Mouse (Mus musculus): Measurements from ENCODE around the gene Pou2af1. TPM values are rescaled to one million over a fixed set of nuclear protein-coding genes. Genes with fewer than 3 reads are reported as not detected.

Gene Pou2af1
- polyA plus RNA-seq, 1 experiment from 2014 or later: not detected

GRCm38 (mm10) chr9:51182716-51183710 lies 30.5 kb upstream of the Pou2af1 start:
- Histone ChIP-seq H3K9ac (no peak overlapping the region), H3K4me2 (no peak overlapping the region), H3K27ac (ENCODE audit: poor library complexity, severe bottlenecking) (no peak overlapping the region), H3K4me1 (replicated peaks) (no peaks in the 10 kb centered on the region), H3K4me3 (no peak overlapping the region), H3K27me3 (replicated peaks) (no peaks in the 10 kb centered on the region), H3K36me3 (no peaks in the 10 kb centered on the region), H3K9me3 (replicated peaks) (no peaks in the 10 kb centered on the region)
- WGBS: 82% methylated on average over 15 of the region's 15 CpGs
- no peak for ATAC-seq (ENCODE audit: insufficient number of reproducible peaks, low FRiP score)

GRCm38 (mm10) chr9:51185386-51185785 lies 28.1 kb upstream of the Pou2af1 start:
- H3K4me2 ChIP-seq: no peak overlapping the region
- H3K36me3 ChIP-seq: no peaks in the 10 kb centered on the region
- no peak overlapping the region for H3K9ac ChIP-seq
- no peak for ATAC-seq (ENCODE audit: insufficient number of reproducible peaks, low FRiP score)
- no peaks in the 10 kb centered on the region for H3K9me3 ChIP-seq (replicated peaks)
- 55% methylated on average over 4 of the region's 4 CpGs for WGBS
- H3K4me3 ChIP-seq: no peak overlapping the region
- no peak overlapping the region for H3K27ac ChIP-seq (ENCODE audit: poor library complexity, severe bottlenecking)
- no peaks in the 10 kb centered on the region for H3K4me1 ChIP-seq (replicated peaks)
- H3K27me3 ChIP-seq (replicated peaks): no peaks in the 10 kb centered on the region

GRCm38 (mm10) chr9:51185871-51186270 lies 27.6 kb upstream of the Pou2af1 start:
- no peaks in the 10 kb centered on the region for H3K36me3 ChIP-seq
- ATAC-seq (ENCODE audit: insufficient number of reproducible peaks, low FRiP score): no peak
- H3K9me3 ChIP-seq (replicated peaks): no peaks in the 10 kb centered on the region
- H3K4me2 ChIP-seq: no peak overlapping the region
- 77% methylated on average over 5 of the region's 5 CpGs for WGBS
- no peak overlapping the region for H3K27ac ChIP-seq (ENCODE audit: poor library complexity, severe bottlenecking)
- H3K4me1 ChIP-seq (replicated peaks): no peaks in the 10 kb centered on the region
- no peak overlapping the region for H3K9ac ChIP-seq
- no peak overlapping the region for H3K4me3 ChIP-seq
- H3K27me3 ChIP-seq (replicated peaks): no peaks in the 10 kb centered on the region

- no peak overlapping the region for H3K4me2 ChIP-seq
- no peak overlapping the region for H3K27ac ChIP-seq (ENCODE audit: poor library complexity, severe bottlenecking)
- WGBS: 77% methylated on average over 3 of the region's 3 CpGs
- ATAC-seq (ENCODE audit: insufficient number of reproducible peaks, low FRiP score): no peak
- H3K36me3 ChIP-seq: no peaks in the 10 kb centered on the region
- no peak overlapping the region for H3K4me3 ChIP-seq
- H3K9me3 ChIP-seq (replicated peaks): 0 out of 2 replicates have a peak, but pooled peaks cover 5% of the 10 kb centered on the region
- H3K9ac ChIP-seq: no peak overlapping the region
- H3K4me1 ChIP-seq (replicated peaks): no peaks in the 10 kb centered on the region
- H3K27me3 ChIP-seq (replicated peaks): no peaks in the 10 kb centered on the region
Measured at GRCm38 (mm10) chr9:51190655-51191054, 22.9 kb upstream of the Pou2af1 start.

GRCm38 (mm10) chr9:51194790-51195189 lies 18.7 kb upstream of the Pou2af1 start:
- Histone ChIP-seq H3K9ac (no peak overlapping the region), H3K36me3 (no peaks in the 10 kb centered on the region), H3K4me2 (no peak overlapping the region), H3K27ac (ENCODE audit: poor library complexity, severe bottlenecking) (no peak overlapping the region), H3K9me3 (replicated peaks) (0 out of 2 replicates have a peak, but pooled peaks cover 5% of the 10 kb centered on the region), H3K4me3 (no peak overlapping the region), H3K4me1 (replicated peaks) (no peaks in the 10 kb centered on the region), H3K27me3 (replicated peaks) (no peaks in the 10 kb centered on the region)
- 69% methylated on average over 4 of the region's 4 CpGs for WGBS
- ATAC-seq (ENCODE audit: insufficient number of reproducible peaks, low FRiP score): no peak

- H3K27ac ChIP-seq (ENCODE audit: poor library complexity, severe bottlenecking): no peak overlapping the region
- no peak for ATAC-seq (ENCODE audit: insufficient number of reproducible peaks, low FRiP score)
- no peaks in the 10 kb centered on the region; the same call in 1 of the 2 replicates for H3K27me3 ChIP-seq (replicated peaks)
- 80% methylated on average over 2 of the region's 2 CpGs for WGBS
- no peaks in the 10 kb centered on the region for H3K4me1 ChIP-seq (replicated peaks)
- H3K4me3 ChIP-seq: no peak overlapping the region
- H3K9me3 ChIP-seq (replicated peaks): no peaks in the 10 kb centered on the region
- no peaks in the 10 kb centered on the region for H3K36me3 ChIP-seq
- no peak overlapping the region for H3K4me2 ChIP-seq
- no peak overlapping the region for H3K9ac ChIP-seq
Measured at GRCm38 (mm10) chr9:51208974-51209332, 4.6 kb upstream of the Pou2af1 start.

GRCm38 (mm10) chr9:51211191-51211590 lies 2.3 kb upstream of the Pou2af1 start:
- Histone ChIP-seq H3K4me2 (no peak overlapping the region), H3K36me3 (no peaks in the 10 kb centered on the region), H3K27ac (ENCODE audit: poor library complexity, severe bottlenecking) (no peak overlapping the region), H3K27me3 (replicated peaks) (no peaks in the 10 kb centered on the region; the same call in 1 of the 2 replicates), H3K4me1 (replicated peaks) (no peaks in the 10 kb centered on the region), H3K9ac (no peak overlapping the region), H3K4me3 (no peak overlapping the region), H3K9me3 (replicated peaks) (no peaks in the 10 kb centered on the region)
- 78% methylated on average over 6 of the region's 6 CpGs for WGBS
- no peak for ATAC-seq (ENCODE audit: insufficient number of reproducible peaks, low FRiP score)

- H3K9ac ChIP-seq: no peak overlapping the region
- ATAC-seq (ENCODE audit: insufficient number of reproducible peaks, low FRiP score): no peak
- H3K27me3 ChIP-seq (replicated peaks): no peaks in the 10 kb centered on the region; the same call in 1 of the 2 replicates
- H3K9me3 ChIP-seq (replicated peaks): no peaks in the 10 kb centered on the region
- H3K4me1 ChIP-seq (replicated peaks): no peaks in the 10 kb centered on the region
- no peaks in the 10 kb centered on the region for H3K36me3 ChIP-seq
- 85% methylated on average over 6 of the region's 6 CpGs for WGBS
- no peak overlapping the region for H3K27ac ChIP-seq (ENCODE audit: poor library complexity, severe bottlenecking)
- no peak overlapping the region for H3K4me3 ChIP-seq
- H3K4me2 ChIP-seq: no peak overlapping the region
Measured at GRCm38 (mm10) chr9:51213729-51214237, 275 bp downstream of the Pou2af1 start.

GRCm38 (mm10) chr9:51215311-51215710 lies 1.8 kb downstream of the Pou2af1 start:
- Histone ChIP-seq H3K4me1 (replicated peaks) (no peaks in the 10 kb centered on the region), H3K9me3 (replicated peaks) (no peaks in the 10 kb centered on the region), H3K27me3 (replicated peaks) (no peaks in the 10 kb centered on the region; the same call in 1 of the 2 replicates), H3K9ac (no peak overlapping the region), H3K36me3 (no peaks in the 10 kb centered on the region), H3K4me3 (no peak overlapping the region), H3K27ac (ENCODE audit: poor library complexity, severe bottlenecking) (no peak overlapping the region), H3K4me2 (no peak overlapping the region)
- no peak for ATAC-seq (ENCODE audit: insufficient number of reproducible peaks, low FRiP score)
- 34% methylated on average over 4 of the region's 4 CpGs for WGBS

GRCm38 (mm10) chr9:51215949-51216348 lies 2.4 kb downstream of the Pou2af1 start:
- no peaks in the 10 kb centered on the region for H3K4me1 ChIP-seq (replicated peaks)
- no peaks in the 10 kb centered on the region for H3K36me3 ChIP-seq
- H3K9me3 ChIP-seq (replicated peaks): no peaks in the 10 kb centered on the region
- no peak overlapping the region for H3K27ac ChIP-seq (ENCODE audit: poor library complexity, severe bottlenecking)
- H3K27me3 ChIP-seq (replicated peaks): no peaks in the 10 kb centered on the region; the same call in 1 of the 2 replicates
- H3K4me2 ChIP-seq: no peak overlapping the region
- H3K4me3 ChIP-seq: no peak overlapping the region
- ATAC-seq (ENCODE audit: insufficient number of reproducible peaks, low FRiP score): no peak
- 75% methylated on average over 6 of the region's 6 CpGs for WGBS
- no peak overlapping the region for H3K9ac ChIP-seq

GRCm38 (mm10) chr9:51225636-51226166 lies 12.2 kb downstream of the Pou2af1 start:
- Histone ChIP-seq H3K4me3 (no peak overlapping the region), H3K27me3 (replicated peaks) (0 out of 2 replicates have a peak, but pooled peaks cover 2% of the 10 kb centered on the region), H3K4me2 (no peak overlapping the region), H3K9ac (no peak overlapping the region), H3K9me3 (replicated peaks) (no peaks in the 10 kb centered on the region), H3K4me1 (replicated peaks) (peaks cover 3% of the 10 kb centered on the region), H3K27ac (ENCODE audit: poor library complexity, severe bottlenecking) (no peak overlapping the region), H3K36me3 (no peaks in the 10 kb centered on the region)
- ATAC-seq (ENCODE audit: insufficient number of reproducible peaks, low FRiP score): no peak
- WGBS: 76% methylated on average over 5 of the region's 5 CpGs
